Mouse (Mus musculus): Measurements from ENCODE around the gene Garem2.

- no peak for TF ChIP-seq CTCF (IDR thresholded peaks at IDR 0.05; ENCODE audit: low read depth)
- no peak for TF ChIP-seq EP300 (IDR thresholded peaks at IDR 0.05; ENCODE audit: low read depth)
These were observed 41.6 kb downstream of the Garem2 start for GRCm38 (mm10) chr5:30146526-30146925.

Data from heart, postnatal 0 days (tissue).